Mouse (Mus musculus) 3134 (cell line): ENCODE measurements at regions not wholly inside any gene's neighbourhood (a gene's known extent, or its start where the extent isn't known, plus 50 kb on each side); places are given as distances from the start of the nearest gene placed in this dataset.
A peak's percentile ranks its signal among the peaks of the same experiment; 100 is the strongest.

Source experiments
- DNase-seq: peaks from one replicate; pipeline ENCODE4 v3.0.0-alpha.2; 2011; ENCODE audit warnings: low spot score; ENCODE audit not compliant: insufficient read length; ENCODE audit errors: extremely low read depth

- DNase-seq, result no peak
Measured at GRCm38 (mm10) chr2:75608482-75608881, 50.6 kb upstream of the Hnrnpa3 start.

GRCm38 (mm10) chr2:75609150-75609946 lies 49.7 kb upstream of the Hnrnpa3 start:
- peak; percentile 73 for DNase-seq
